Mouse (Mus musculus) limb, embryonic 10.5 days (tissue): ENCODE measurements around the gene Gm14325. TPM values are rescaled to one million over a fixed set of nuclear protein-coding genes. Genes with fewer than 3 reads are reported as not detected.
"Not testable (repeated sequence)": the region's sequence is repeated elsewhere in the genome, so short reads cannot be mapped to it uniquely, and the experiment has no call there.

ENCODE experiments used
- DNase-seq: peaks from one replicate; pipeline ENCODE4 v3.0.0-alpha.2; 2017; ENCODE audit warnings: low spot score
- H3K27ac ChIP-seq: fragments of 300-500 bp; sonication (generic); 2 replicates; pipeline ENCODE4 v1.5.1; 2016; ENCODE audit warnings: mild to moderate bottlenecking
- H3K27me3 ChIP-seq: fragments of 300-500 bp; sonication (generic); 2 replicates; pipeline ENCODE4 v1.6.1; 2016; ENCODE audit warnings: low read depth, mild to moderate bottlenecking; ENCODE audit not compliant: poor library complexity, severe bottlenecking
- H3K36me3 ChIP-seq: fragments of 300-500 bp; sonication (generic); 2 replicates; pipeline ENCODE4 v1.6.1; 2016; ENCODE audit warnings: mild to moderate bottlenecking, moderate library complexity
- H3K4me1 ChIP-seq: fragments of 300-500 bp; sonication (generic); 2 replicates; pipeline ENCODE4 v1.6.1; 2016
- H3K4me3 ChIP-seq: fragments of 300-500 bp; sonication (generic); 2 replicates; pipeline ENCODE4 v1.5.1; 2016; ENCODE audit warnings: mild to moderate bottlenecking, moderate library complexity
- H3K9me3 ChIP-seq: fragments of 300-500 bp; sonication (generic); replicated peaks from 2 replicates; pipeline ENCODE4 v1.6.1; 2016; ENCODE audit warnings: mild to moderate bottlenecking
- WGBS: fragments of 180-500 bp; shearing (Covaris S2); methylation state at CpG from one replicate; pipeline ENCODE4 v1.1.7; 2016; 5-methylcytosine and 5-hydroxymethylcytosine counted together
- polyA plus RNA-seq: library from polyadenylated mRNA; unstranded; fragments of >200 nt; fragmentation: Nextera tagmentation; extraction: Ambion mirVana; gene quantifications from 2 replicates; pipeline ENCODE4 v1.2.1, GENCODE M21; 2016

Gm14325 gene
- 25.1 and 32.3 TPM in 2 replicates for polyA plus RNA-seq

GRCm38 (mm10) chr2:177839901-177840663, at the start of gene Gm14325:
Gm14325 (minus strand) TSS chr2:177840336.
- WGBS = 2% methylated on average over 18 of the region's 21 CpGs
- not testable (repeated sequence) for H3K27ac ChIP-seq
- DNase-seq = peak; percentile 29

GRCm38 (mm10) chr2:177887743-177888142, 47.6 kb upstream of the Gm14325 start:
- not testable (repeated sequence) for H3K9me3 ChIP-seq, H3K36me3 ChIP-seq, H3K27me3 ChIP-seq, H3K4me1 ChIP-seq, DNase-seq, H3K27ac ChIP-seq, H3K4me3 ChIP-seq
- 95% methylated on average over 14 of the region's 14 CpGs for WGBS

More at GRCm38 (mm10) chr2:177839901-177840663, at the start of gene Gm14325:
- H3K36me3 ChIP-seq, H3K9me3 ChIP-seq, H3K4me1 ChIP-seq, H3K27me3 ChIP-seq: not testable (repeated sequence)
- peak within 1 kb of the TSS; percentile 46 for H3K4me3 ChIP-seq

- H3K27ac ChIP-seq, H3K9me3 ChIP-seq, H3K27me3 ChIP-seq, H3K36me3 ChIP-seq, H3K4me1 ChIP-seq, DNase-seq, H3K4me3 ChIP-seq: not testable (repeated sequence)
- WGBS = 89% methylated on average over 2 of the region's 2 CpGs
These were observed 22.1 kb upstream of the Gm14325 start for GRCm38 (mm10) chr2:177862254-177862653.

GRCm38 (mm10) chr2:177843666-177844065, 3.5 kb upstream of the Gm14325 start:
- not testable (repeated sequence) for H3K36me3 ChIP-seq, H3K27ac ChIP-seq, H3K4me1 ChIP-seq, H3K4me3 ChIP-seq, DNase-seq, H3K27me3 ChIP-seq, H3K9me3 ChIP-seq
- WGBS = 84% methylated on average over 1 of the region's 1 CpGs

- not testable (repeated sequence) for H3K4me3 ChIP-seq, DNase-seq, H3K27ac ChIP-seq, H3K36me3 ChIP-seq, H3K27me3 ChIP-seq, H3K9me3 ChIP-seq, H3K4me1 ChIP-seq
These were observed 3.4 kb downstream of the Gm14325 start for GRCm38 (mm10) chr2:177836756-177837155.

GRCm38 (mm10) chr2:177835733-177836536, 4.2 kb downstream of the Gm14325 start:
- H3K27ac ChIP-seq, H3K4me3 ChIP-seq, H3K36me3 ChIP-seq, H3K4me1 ChIP-seq, H3K9me3 ChIP-seq, H3K27me3 ChIP-seq, DNase-seq: not testable (repeated sequence)
- 95% methylated on average over 5 of the region's 5 CpGs for WGBS

- H3K27ac ChIP-seq, DNase-seq, H3K4me3 ChIP-seq, H3K36me3 ChIP-seq, H3K9me3 ChIP-seq, H3K27me3 ChIP-seq, H3K4me1 ChIP-seq: not testable (repeated sequence)
- 65% methylated on average over 2 of the region's 5 CpGs for WGBS
These were observed 18.2 kb downstream of the Gm14325 start for GRCm38 (mm10) chr2:177821952-177822351.

GRCm38 (mm10) chr2:177806170-177806569, 34.0 kb downstream of the Gm14325 start:
- not testable (repeated sequence) for DNase-seq, H3K4me3 ChIP-seq, H3K27ac ChIP-seq, H3K4me1 ChIP-seq, H3K9me3 ChIP-seq, H3K36me3 ChIP-seq, H3K27me3 ChIP-seq
- WGBS = no CpG with 5 or more reads among the region's 2 CpGs

GRCm38 (mm10) chr2:177787351-177787750, 52.8 kb downstream of the Gm14325 start:
- WGBS = 64% methylated on average over 1 of the region's 1 CpGs
- not testable (repeated sequence) for H3K27ac ChIP-seq, H3K4me3 ChIP-seq, H3K36me3 ChIP-seq, H3K27me3 ChIP-seq, H3K9me3 ChIP-seq, H3K4me1 ChIP-seq, DNase-seq

Other genes starting within 250 kb of the Gm14325 start
- 7.2 and 8.5 TPM in 2 replicates for gene Gm14322, start 81.0 kb downstream of the Gm14325 start, polyA plus RNA-seq
- gene Gm14327, start 56.8 kb upstream of the Gm14325 start, polyA plus RNA-seq = 1.7 and 2.8 TPM in 2 replicates
- gene Zfp972, start 85.3 kb upstream of the Gm14325 start, polyA plus RNA-seq = 0.28 and 0.39 TPM in 2 replicates
- gene Gm14326, start 117.0 kb upstream of the Gm14325 start, polyA plus RNA-seq = 15.4 and 16.9 TPM in 2 replicates
- 10.2 and 12.4 TPM in 2 replicates for gene Zfp971, start 182.9 kb upstream of the Gm14325 start, polyA plus RNA-seq
- 16.2 and 17.0 TPM in 2 replicates for gene Zfp931, start 238.1 kb upstream of the Gm14325 start, polyA plus RNA-seq